Mouse (Mus musculus) megakaryocyte, embryonic 14.5 days (primary cell): ENCODE results near the gene Slc7a4. TPM values are rescaled to one million over a fixed set of nuclear protein-coding genes. Genes with fewer than 3 reads are reported as not detected.
A peak's percentile ranks its signal among the peaks of the same experiment; 100 is the strongest.

Experiments
- H3K27me3 ChIP-seq: replicated peaks from 2 replicates; pipeline ENCODE3; 2012; ENCODE audit warnings: inconsistent platforms
- H3K36me3 ChIP-seq: replicated peaks from 2 replicates; pipeline ENCODE3; 2012; ENCODE audit warnings: low read length, inconsistent platforms, mixed read lengths
- H3K4me1 ChIP-seq: 2 replicates; pipeline ENCODE4 v1.6.1; 2012; ENCODE audit warnings: inconsistent platforms
- H3K4me3 ChIP-seq: replicated peaks from 2 replicates; pipeline ENCODE3; 2012; ENCODE audit warnings: moderate library complexity, mild to moderate bottlenecking, inconsistent platforms
- H3K9me3 ChIP-seq: 2 replicates; pipeline ENCODE4 v1.6.1; 2012; ENCODE audit warnings: inconsistent platforms
- FLI1 ChIP-seq: IDR thresholded peaks from 2 replicates; pipeline ENCODE4 v1.6.1; 2012; ENCODE audit warnings: low read length, inconsistent platforms, mixed read lengths
- GATA1 ChIP-seq: IDR thresholded peaks from 3 replicates; pipeline ENCODE4 v1.6.1; 2012; ENCODE audit warnings: mixed read lengths, low read length, inconsistent platforms, borderline replicate concordance
- polyA plus RNA-seq: library from polyadenylated mRNA; stranded (reverse); fragments of >175 nt; gene quantifications from 2 replicates; pipeline ENCODE4 v1.2.3, GENCODE M21; 2012; ENCODE audit warnings: low replicate concordance; ENCODE audit not compliant: insufficient read depth

Gene Slc7a4
- polyA plus RNA-seq, 1 experiment: 0.32 TPM

DNA sequence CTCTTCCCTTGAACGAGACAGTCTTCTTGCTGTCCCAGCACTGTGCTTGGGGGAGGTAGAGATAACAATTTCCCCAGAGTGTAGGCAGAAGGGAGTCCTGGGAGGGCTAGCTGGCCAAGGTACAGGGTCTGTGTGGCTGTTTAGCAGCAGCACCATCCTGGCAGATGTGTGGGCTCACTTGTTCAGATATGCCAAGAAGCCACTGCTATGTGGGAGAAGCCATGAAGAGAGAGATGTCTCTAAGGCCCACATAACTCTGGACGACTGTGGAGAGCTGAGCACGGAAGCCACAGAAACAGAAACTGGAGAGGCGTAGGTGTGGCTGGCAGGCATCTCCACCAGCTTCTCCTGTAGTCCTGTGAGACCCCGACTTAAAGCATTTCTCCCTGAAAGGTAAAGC, 22.7 kb upstream of the Slc7a4 start:
- no peak for TF ChIP-seq FLI1
- no peak for TF ChIP-seq GATA1
- Histone ChIP-seq H3K9me3 (peaks cover 42% of the 10 kb centered on the region), H3K36me3 (no peaks in the 10 kb centered on the region), H3K27me3 (peaks cover 6% of the 10 kb centered on the region), H3K4me3 (no peak overlapping the region), H3K4me1 (peaks cover 6% of the 10 kb centered on the region)

DNA sequence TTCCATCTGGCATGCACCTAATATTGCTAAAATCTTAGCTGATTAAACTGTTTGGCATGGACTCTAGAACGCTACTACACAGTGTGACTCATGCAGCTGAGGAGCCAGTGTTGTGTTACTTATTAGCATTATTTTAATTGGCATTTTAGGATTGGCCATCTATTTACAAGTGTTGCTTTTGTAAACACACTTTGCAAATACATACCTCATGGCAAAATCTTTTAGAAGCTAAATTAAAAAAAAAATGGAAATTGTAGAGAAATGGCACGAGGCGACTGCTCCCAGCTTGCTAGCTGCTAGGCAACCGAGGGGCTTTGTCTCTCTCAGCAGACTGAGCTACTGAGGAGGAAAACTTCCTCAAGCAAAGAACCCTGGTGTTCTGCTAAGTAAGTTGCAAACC, 21.9 kb upstream of the Slc7a4 start:
- Histone ChIP-seq H3K4me1 (peaks cover 6% of the 10 kb centered on the region), H3K36me3 (no peaks in the 10 kb centered on the region), H3K4me3 (no peak overlapping the region), H3K27me3 (peaks cover 6% of the 10 kb centered on the region), H3K9me3 (peaks cover 35% of the 10 kb centered on the region)
- no peak for TF ChIP-seq GATA1
- no peak for TF ChIP-seq FLI1

DNA sequence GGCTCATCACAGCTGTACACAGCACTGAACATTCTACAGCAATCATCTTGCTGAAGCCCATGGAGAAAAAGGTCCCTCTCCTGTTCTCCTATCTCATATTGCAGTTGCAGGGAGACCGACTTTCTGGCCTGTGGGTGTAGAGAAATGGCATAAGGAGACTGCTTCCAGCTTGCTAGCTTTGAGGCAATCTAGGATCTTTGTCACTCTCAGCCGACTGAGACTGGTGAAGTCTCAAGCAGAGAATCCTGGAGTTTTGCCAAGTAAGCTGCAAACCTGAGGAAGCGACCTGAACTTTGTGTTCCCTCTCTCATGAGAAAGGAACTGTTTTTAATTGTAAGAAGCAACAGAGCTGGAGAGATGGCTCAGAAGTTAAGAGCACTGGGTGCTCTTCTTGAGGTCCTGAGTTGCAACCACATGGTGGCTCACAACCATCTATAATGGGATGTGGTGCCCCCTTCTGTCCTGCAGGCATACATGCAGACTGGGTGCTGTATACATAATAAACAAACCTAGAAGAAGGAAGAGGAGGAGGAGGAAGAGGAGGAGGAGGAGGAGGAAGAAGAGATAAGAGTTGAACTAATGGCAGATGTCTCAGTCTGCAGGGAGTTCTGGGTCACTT, 18.0 kb upstream of the Slc7a4 start:
- H3K9me3 ChIP-seq: peaks cover 22% of the 10 kb centered on the region
- H3K27me3 ChIP-seq: peaks cover 8% of the 10 kb centered on the region
- peaks cover 6% of the 10 kb centered on the region for H3K4me1 ChIP-seq
- no peak for TF ChIP-seq FLI1
- TF ChIP-seq GATA1: no peak
- no peaks in the 10 kb centered on the region for H3K36me3 ChIP-seq
- H3K4me3 ChIP-seq: no peak overlapping the region

DNA sequence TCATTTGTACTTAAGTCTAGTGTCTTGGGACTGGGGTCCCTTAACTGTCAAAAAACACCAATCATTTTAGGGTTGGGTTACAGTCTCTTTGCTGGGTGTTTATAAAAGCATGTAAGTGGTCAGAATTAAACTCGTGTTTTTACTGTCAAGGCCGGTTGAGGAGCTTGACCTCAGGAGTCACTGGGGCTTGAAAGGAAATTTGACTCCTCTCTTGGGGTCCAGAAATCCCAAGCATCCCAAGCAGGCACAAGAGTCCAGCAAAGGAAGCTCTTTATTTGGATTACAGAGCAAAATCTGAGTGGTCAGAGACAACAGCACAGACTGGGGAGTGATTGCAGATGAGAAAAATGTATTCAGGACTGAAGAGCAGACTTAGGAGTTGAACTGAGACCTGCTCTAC, 7.7 kb upstream of the Slc7a4 start:
- Histone ChIP-seq H3K36me3 (no peaks in the 10 kb centered on the region), H3K9me3 (peaks cover 32% of the 10 kb centered on the region), H3K4me3 (no peak overlapping the region), H3K27me3 (peaks cover 29% of the 10 kb centered on the region), H3K4me1 (no peaks in the 10 kb centered on the region)
- TF ChIP-seq GATA1: no peak
- TF ChIP-seq FLI1: no peak

DNA sequence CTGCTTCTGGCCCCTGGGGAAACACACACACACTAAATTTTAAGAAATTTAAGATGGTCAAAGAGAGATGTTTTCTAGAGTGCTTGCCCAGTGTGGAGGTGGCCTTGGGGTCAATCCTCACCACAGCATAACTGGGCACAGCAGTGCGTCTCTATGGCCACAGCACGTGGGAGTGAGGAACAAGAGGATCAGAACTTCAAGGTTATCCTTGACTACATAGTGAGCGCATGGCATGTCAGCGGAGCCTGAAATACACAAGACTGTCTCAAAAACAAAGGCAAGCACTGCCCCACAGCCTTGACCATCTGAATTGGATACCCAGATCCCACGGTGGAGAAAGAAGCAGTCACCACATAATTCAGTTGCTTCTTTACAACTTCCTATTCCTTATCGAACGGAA, 1.5 kb upstream of the Slc7a4 start:
- Histone ChIP-seq H3K4me3 (no peak overlapping the region), H3K9me3 (peaks cover 15% of the 10 kb centered on the region), H3K36me3 (no peaks in the 10 kb centered on the region), H3K27me3 (peaks cover 9% of the 10 kb centered on the region), H3K4me1 (peaks cover 3% of the 10 kb centered on the region; the same call in 1 of the 2 replicates)
- TF ChIP-seq FLI1 (no peak), GATA1 (no peak)

DNA sequence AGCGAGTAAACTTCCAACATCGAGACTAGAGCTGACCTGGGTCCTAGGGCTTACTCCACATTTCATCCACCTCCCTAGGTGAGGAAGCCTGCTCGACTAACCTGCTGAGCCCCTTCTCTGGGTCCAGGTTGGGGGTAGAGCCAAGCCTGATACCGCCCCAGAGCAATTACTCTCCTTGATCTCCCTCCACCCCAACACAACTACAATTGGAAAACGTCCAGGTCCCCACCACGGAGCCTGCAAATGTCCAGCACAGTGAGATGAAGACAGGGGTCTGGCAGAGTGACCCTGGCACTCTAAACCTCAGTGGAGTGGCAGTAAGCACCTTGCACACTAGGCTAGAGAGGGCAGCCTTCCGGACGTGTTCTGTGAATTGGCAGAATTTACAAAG, 6.2 kb downstream of the Slc7a4 start:
- Histone ChIP-seq H3K36me3 (no peaks in the 10 kb centered on the region), H3K9me3 (no peaks in the 10 kb centered on the region; the same call in 1 of the 2 replicates), H3K27me3 (peaks cover 64% of the 10 kb centered on the region), H3K4me3 (peak overlapping the region; percentile 92), H3K4me1 (peaks cover 22% of the 10 kb centered on the region)
- TF ChIP-seq GATA1 (no peak), FLI1 (no peak)

DNA sequence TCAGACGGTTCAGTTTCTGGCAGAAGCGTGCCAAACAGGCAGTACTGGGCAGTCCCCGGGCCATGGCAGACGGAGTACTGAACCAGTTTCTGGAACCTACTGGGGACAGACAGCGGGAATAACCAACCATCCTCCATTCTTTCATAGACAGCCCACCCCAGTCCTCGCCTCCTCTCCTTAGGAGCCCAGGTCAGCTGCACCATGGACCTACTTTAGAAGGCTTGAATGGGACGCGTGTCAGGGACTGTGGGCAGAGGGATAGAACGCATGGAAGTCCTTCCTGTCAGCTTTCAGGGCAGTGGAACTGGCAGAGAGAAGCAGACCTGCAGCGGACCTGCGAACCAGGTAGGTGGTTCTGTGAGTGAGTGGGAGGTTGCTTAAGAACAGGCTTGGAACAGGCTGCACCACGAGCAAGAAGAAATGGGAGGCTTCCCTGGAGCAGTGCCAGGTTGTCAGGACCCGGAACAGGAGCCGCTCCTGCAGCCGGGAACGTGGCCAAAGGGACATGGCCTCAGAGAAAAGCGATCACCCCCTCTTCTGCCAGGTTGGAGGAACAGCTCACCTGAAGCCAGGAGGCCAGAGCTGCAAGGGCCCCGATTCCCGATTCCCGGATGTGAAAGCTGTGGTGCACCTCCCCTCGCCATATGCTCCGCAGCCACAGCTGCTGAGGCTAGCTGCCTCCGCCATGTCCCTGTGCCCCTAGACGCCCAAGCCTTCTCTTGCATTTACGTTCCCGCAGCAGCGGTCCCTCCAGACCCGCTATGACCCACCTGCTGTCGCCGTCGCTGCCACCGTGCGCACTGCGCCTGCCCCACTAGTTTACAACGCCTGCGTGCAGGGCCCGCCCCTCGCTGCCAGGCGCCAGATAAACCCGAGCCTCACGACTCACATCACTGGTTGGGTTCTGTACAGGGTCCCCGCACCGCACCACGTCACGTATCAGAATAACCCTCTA, 6.9 kb downstream of the Slc7a4 start:
- Histone ChIP-seq H3K36me3 (no peaks in the 10 kb centered on the region), H3K9me3 (no peaks in the 10 kb centered on the region; the same call in 1 of the 2 replicates), H3K27me3 (peaks cover 71% of the 10 kb centered on the region), H3K4me1 (peaks cover 22% of the 10 kb centered on the region), H3K4me3 (peak overlapping the region; percentile 92)
- no peak for TF ChIP-seq GATA1
- no peak for TF ChIP-seq FLI1

DNA sequence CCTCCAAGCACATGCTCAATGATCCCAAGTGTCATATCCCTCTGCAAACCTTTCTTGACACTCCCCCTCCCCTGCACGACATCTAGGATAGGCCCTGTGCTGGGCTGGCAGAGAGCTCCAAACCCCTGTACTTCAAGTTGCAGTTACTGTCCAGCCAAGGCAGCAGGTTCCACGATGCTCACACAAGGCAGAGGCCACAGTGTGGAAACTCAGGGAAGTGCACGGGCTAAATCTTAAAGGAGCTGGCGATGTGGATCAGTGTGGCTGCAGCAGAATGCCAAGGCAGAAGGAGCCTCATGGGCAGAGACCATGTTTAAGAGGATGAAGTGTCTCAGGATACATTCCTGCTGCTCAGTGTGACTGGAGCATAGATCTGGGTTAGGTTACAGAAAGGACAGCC, 16.8 kb downstream of the Slc7a4 start:
- H3K36me3 ChIP-seq: no peaks in the 10 kb centered on the region
- H3K4me3 ChIP-seq: no peak overlapping the region
- TF ChIP-seq GATA1 (no peak), FLI1 (no peak)
- peaks cover 68% of the 10 kb centered on the region for H3K27me3 ChIP-seq
- peaks cover 39% of the 10 kb centered on the region for H3K4me1 ChIP-seq
- H3K9me3 ChIP-seq: peaks cover 3% of the 10 kb centered on the region

DNA sequence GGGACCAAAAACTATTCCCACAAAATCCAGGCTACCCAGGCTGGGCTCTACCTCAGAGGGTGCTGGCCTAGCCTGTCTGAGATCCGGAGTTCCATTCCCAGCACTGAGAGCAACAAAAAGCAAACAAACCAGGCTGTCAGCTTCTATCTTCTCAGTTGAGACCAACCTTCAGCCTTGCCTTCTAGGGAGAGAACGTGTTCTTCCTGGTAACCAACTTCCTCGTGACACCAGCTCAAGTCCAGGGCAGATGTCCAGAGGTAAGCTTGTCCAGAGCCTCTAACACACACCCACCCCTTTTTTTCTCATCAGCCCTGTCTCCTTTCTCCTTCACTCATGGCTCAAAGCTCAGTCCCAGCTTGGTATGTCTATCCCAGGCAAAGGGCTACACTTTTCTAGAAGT, 18.2 kb downstream of the Slc7a4 start:
- Histone ChIP-seq H3K4me3 (no peak overlapping the region), H3K9me3 (peaks cover 3% of the 10 kb centered on the region), H3K36me3 (no peaks in the 10 kb centered on the region), H3K4me1 (peaks cover 47% of the 10 kb centered on the region), H3K27me3 (peaks cover 60% of the 10 kb centered on the region)
- no peak for TF ChIP-seq GATA1
- TF ChIP-seq FLI1: no peak

DNA sequence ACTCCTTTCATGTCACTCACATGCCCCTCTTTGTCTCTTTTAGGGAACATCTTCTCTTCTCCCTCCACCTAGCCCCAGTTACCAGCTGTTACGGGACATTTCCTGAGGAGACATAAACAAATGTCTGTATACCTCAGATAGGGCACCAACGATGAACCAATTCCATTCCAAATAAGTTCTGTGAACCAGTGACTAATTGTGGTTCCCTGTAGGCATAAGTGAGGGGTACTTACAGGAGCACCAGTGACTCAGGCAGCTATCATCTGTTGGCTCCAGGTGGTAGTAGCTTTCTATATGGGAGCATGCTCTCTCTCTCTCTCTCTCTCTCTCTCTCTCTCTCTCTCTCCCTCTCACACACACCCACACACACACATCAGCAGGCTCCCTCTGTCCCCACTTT, 18.8 kb downstream of the Slc7a4 start:
- H3K4me3 ChIP-seq: no peak overlapping the region
- H3K4me1 ChIP-seq: peaks cover 51% of the 10 kb centered on the region
- H3K27me3 ChIP-seq: peaks cover 62% of the 10 kb centered on the region
- no peaks in the 10 kb centered on the region for H3K36me3 ChIP-seq
- peaks cover 3% of the 10 kb centered on the region for H3K9me3 ChIP-seq
- TF ChIP-seq FLI1 (no peak), GATA1 (no peak)
